Mouse (Mus musculus): ENCODE results near the gene Pxk. TPM values are rescaled to one million over a fixed set of nuclear protein-coding genes. Genes with fewer than 3 reads are reported as not detected.

Pxk gene
- total RNA-seq, 2 experiments from 2014 or later, result 27.4 to 29.6 TPM

Other genes with a start within 250 kb of the Pxk start
- gene Gm45521, start 140.9 kb upstream of the Pxk start, total RNA-seq (2021), result under 1 TPM in 1 of 2 experiments, not detected in 1; 0.57 TPM
- gene Dnase1l3, start 103.6 kb upstream of the Pxk start, total RNA-seq (2021), result not detected
- 10 to 100 TPM; 51.8 to 52.3 TPM for gene Abhd6, start 95.3 kb upstream of the Pxk start, total RNA-seq (2021)
- 10 to 100 TPM; 22.2 to 28.3 TPM for gene Rpp14, start 17.8 kb upstream of the Pxk start, total RNA-seq (2021)
- gene Pdhb, start 74.8 kb downstream of the Pxk start, total RNA-seq (2021), result 100 to 1,000 TPM; 172 to 184 TPM
- 10 to 100 TPM; 27.9 to 30.0 TPM for gene Kctd6, start 115.9 kb downstream of the Pxk start, total RNA-seq (2021)
- gene Acox2, start 161.1 kb downstream of the Pxk start, total RNA-seq (2021), result under 1 TPM in 1 of 2 experiments, not detected in 1; 0.61 TPM
- gene Fam107a, start 219.8 kb downstream of the Pxk start, total RNA-seq (2021), result 10 to 100 TPM; 27.7 to 82.3 TPM